Mouse (Mus musculus) brain, embryonic 14.5 days (tissue): ENCODE measurements at regions not wholly inside any gene's neighbourhood (a gene's known extent, or its start where the extent isn't known, plus 50 kb on each side); places are given as distances from the start of the nearest gene placed in this dataset.
A peak's percentile ranks its signal among the peaks of the same experiment; 100 is the strongest.

Experiments
- DNase-seq: peaks from one replicate; pipeline ENCODE4 v3.0.0-alpha.2; 2011; ENCODE audit warnings: low read depth
- CTCF ChIP-seq: fragments of 200-500 bp; IDR thresholded peaks from 2 replicates; pipeline ENCODE4 v1.5.1; 2012; ENCODE audit warnings: inconsistent platforms, mild to moderate bottlenecking, moderate library complexity, borderline replicate concordance; ENCODE audit not compliant: insufficient read depth, insufficient read length; ENCODE audit errors: extremely low read depth
- POLR2A ChIP-seq: fragments of 200-500 bp; IDR thresholded peaks from 2 replicates; pipeline ENCODE4 v1.6.1; 2012; ENCODE audit warnings: mild to moderate bottlenecking, inconsistent platforms, borderline replicate concordance; ENCODE audit not compliant: poor library complexity, insufficient read depth, insufficient read length, severe bottlenecking; ENCODE audit errors: extremely low read depth

DNA sequence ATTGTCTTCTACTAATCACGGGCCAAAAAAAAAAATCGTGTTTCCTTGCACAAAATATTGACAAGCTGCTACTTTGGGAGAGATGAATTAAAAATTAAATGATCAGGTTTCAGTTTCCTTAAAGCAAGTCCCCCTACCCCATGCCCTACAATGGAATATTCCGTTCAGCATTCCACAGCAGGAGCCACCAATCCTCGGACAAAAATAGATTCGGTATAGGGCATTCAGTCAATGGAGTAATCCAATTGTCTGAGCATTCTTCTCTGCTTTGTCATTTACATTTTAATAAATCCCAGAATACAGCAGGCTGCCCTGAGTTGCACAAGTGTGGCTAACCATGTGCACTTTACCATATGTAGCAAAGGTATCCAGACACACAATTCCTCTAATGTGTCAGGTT is 434.3 kb upstream of the Ubash3b start:
- TF ChIP-seq CTCF, result no peak
- DNase-seq, result peak; percentile 88

DNA sequence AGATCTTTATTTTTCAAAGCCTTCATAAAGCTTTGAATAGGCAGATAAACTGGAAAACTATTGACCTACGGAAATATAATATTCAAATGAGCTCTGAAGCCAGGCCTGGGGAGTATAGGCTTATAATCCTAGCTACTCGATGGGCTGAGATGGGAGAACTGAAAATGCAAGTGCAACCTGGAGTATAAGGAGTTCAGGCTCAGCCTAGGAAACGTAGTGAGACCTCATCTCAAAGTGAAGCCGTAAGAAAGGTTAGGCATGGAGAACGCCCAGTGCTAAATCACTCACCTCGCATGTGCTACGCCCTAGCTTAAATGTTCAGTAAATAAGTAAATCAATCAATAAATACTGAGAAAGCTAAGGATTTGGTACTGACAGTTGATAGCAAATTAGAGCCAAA is 432.5 kb upstream of the Ubash3b start:
- TF ChIP-seq POLR2A, result no peak
- no peak for TF ChIP-seq CTCF
- peak; percentile 43 for DNase-seq

DNA sequence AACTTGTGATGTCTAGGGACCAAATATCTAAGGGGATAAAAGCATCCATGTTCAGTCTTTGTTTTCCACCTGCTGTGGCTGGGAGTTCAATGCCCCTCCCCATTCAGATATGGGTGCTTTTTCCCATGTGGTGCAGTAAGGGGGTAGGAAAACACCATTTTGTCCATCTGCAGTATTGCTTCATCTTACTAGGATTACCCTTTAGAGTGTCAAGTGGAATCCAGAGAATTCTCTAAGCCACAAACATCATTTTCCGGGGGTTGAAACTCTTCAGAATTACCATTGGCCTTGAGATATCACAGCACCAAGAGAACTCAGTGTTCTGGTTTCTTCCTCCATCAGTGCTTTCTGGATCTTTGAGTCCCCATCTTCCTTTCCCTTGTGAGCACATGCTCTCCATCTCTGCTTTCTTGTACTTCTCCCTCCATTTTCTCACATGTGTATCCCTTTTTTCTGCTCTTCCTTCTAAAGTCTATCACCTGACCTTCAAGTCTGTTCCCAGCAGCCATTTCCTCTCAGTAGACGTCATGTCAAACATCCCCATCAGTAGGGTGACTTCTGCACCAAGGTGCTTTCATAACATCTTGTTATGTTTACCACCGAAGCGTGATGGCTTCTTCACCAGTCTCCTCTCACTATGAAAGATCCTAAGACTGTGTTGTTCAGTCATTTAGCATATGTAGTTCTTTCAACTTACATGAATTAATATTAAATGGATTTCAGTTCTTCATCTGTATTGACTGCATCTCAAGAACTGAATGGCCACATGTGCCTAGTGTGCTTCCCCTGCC is 431.6 kb upstream of the Ubash3b start:
- TF ChIP-seq POLR2A, result no peak
- DNase-seq, result peak; percentile 50

DNA sequence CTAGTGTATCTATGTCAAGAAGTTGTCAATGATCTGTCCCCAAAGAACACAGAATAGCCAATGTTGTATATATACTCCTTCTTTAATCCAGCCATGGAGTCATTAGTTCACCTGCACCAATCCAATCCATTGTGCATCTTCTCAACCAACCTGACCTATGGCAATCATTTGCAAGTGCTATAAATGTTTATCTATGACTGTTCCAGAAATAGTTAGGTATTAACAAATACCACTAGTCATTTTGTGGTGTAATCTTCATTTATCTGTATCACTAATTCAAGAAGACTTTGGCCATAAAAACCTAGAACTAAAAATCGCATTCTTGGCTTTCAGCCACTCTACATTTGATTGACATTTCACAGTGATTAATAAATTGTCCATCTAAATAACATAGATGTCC is 430.6 kb upstream of the Ubash3b start:
- DNase-seq, result peak; percentile 11

DNA sequence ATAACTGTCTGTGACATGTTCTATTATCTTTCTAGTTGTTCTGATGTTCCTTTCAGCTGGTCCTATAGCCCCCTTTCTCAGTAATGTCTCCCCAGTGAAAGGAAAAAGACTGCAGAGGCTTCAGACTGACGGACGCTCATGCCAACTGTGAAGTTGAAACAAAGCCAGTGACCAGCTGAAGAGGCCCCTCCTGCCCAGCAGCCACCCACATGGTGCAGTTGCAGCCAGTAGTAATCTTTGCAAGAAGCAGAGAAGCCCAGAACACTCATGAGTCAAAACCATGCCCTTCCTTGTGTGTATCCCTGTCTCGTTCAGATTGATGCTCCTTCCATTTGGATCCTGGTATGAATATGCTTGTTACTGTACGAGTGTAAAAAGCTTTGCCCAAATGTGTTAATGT is 428.7 kb upstream of the Ubash3b start:
- TF ChIP-seq CTCF (no peak), POLR2A (no peak)
- DNase-seq, result peak; percentile 84

More for the DNA sequence above, 430.6 kb upstream of the Ubash3b start:
- TF ChIP-seq CTCF (no peak), POLR2A (no peak)

DNA sequence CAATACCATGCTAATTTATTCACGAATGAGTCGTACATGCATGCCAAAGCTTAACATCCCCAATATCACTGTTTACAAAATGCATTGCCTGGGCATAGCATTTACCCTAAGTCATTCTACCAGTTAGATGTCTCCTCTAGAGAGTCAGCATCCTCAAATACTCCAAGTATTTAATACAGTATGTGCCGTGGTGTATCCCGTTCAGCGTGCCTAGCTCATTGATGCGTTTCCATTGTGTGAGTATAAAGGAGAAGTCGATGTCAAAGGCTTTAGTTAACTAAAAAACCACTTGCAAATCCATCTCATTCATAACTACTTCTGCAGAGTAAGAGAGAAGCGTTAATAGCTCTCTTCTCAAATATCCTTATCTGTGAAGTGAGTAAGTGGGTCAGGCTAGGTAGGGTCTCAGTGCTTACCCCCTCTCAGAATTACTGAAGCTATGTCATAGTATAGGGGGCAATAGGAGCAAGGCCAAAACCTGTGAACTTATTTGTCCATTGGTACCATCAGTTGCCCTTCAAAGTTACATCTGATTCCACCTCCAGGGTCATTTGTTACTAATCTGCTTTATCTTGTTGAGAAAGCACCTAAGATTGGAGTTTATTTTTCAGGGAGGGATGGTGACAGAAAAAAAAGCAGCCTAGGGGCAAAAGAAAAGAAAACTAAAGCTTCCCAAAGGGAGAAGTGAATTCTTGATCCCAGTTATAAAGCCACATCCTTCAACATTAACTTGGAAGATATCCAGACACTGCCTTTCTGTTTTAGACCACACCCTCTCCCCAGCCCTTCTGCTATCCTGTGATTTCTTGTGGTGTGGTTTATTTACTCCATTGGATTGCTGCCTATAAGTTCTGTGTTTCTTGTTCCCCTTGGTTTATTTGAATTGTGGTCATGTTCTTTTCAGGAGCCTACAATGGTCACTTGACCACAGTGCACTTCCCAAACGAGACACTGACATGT is 427.2 kb upstream of the Ubash3b start:
- DNase-seq, result peak; percentile 70

DNA sequence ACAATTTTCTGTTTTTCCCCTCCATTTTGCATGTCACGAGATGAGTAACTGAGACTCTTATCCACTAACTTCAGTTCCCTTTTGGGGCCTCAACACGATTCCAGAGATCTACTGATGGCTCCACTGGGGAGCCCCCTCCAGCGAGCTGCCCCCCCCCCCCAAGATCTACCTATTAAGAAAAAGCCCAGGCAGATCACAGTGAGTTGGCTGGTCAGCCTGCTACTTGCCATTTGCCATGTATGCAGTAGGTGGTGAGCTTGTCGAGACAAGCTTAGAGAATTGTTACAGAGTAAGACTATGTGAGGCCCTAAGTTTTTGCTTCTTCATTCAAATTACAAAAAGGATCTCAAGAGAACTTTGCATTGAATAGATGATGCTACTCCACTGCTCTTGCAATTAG is 426.3 kb upstream of the Ubash3b start:
- peak; percentile 76 for DNase-seq
- TF ChIP-seq POLR2A (no peak), CTCF (no peak)

More for the DNA sequence above, 427.2 kb upstream of the Ubash3b start:
- TF ChIP-seq POLR2A, result no peak
- TF ChIP-seq CTCF, result no peak

DNA sequence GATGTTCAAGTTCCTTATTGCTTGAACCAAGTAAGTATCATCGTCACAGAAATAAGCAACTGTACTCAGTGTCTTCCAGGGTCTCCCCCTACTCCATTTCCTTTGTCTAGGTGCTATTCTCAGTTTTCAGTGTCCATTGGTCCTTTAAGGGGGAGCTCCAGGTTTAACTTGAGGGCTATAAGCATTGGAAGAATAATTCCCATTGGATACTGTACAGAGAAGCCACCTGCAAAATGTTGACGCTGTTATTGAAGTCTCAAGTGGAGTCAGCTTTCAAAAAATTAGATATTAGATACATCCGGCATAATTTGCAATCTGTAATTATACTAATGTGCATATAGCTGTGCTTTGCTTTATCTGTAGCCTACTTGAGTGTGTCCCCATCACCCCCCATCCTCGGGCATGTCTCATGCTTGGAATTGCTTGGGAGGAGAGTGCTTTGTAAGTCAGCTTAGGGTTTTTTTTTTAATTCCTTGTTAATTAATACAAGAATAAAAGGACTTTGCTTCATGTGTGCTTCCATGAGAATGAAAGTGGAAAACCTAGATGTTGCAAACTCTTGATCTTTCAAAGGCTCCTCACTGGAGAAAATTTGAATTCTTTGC is 425.6 kb upstream of the Ubash3b start:
- TF ChIP-seq POLR2A, result no peak
- no peak for TF ChIP-seq CTCF
- DNase-seq, result peak; percentile 74

DNA sequence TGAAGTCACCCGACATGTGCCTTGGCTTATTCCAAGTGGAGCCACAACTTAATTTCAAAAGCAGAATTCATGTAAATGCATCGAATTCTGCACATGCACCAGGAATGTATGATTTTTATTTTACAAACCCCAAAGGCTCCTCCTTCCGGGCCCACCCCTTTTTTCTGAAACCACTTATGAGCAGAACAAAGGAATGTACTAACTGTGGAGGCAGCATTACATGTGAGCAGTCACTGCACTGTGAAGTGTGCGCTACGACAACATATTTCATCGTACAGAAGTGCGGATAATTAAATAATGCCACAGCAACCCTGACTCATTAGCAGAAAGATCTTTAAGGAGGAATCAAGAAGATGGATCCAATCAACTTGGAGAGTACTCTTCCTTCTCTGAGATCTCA is 424.8 kb upstream of the Ubash3b start:
- peak; percentile 94 for DNase-seq
- TF ChIP-seq POLR2A (no peak), CTCF (no peak)

DNA sequence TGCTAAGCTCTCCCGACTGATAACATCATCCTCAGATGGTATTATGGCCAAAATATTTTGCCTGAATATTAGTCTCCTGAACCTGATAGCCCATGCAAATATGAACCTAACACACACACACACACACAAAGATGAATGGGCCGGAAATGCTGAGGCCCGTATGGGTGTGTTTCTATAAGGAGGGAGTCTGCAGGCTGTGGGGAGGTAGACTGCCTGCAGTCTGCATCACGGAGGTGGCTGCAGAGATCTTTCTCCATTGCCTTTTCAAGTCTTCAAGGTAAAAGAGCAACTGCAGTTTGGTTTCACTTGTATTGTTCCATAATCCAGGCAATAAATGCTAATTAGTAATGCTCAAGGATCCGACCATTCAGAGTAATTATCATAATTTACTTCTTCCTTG is 424.3 kb upstream of the Ubash3b start:
- TF ChIP-seq POLR2A, result peak; percentile 12; the same call in 1 of the 2 replicates
- TF ChIP-seq CTCF, result no peak
- peak; percentile 84 for DNase-seq

DNA sequence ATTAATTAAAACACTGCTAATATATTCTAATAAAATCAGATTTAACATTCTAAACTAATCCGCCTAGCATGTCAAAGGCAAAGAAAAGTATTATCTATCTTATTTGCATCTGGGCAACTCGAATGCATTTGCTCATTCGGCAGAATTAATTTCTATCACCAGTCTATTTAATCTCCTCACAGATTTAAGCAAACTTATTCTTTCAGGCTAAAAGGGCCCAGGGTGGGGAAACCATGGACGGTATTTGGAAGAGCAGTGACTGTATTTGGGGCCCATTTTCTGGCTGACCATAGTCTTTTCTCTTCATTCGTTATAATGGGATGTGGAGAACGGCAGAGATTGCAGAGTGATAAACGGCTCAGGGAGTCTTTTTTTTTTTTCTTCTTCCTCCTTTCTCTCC is 423.5 kb upstream of the Ubash3b start:
- TF ChIP-seq CTCF (no peak), POLR2A (no peak)
- DNase-seq, result peak; percentile 88
